Mouse (Mus musculus): Measurements from ENCODE around the gene Hoxa9.

Gene Hoxa9

GRCm38 (mm10) chr6:52244471-52245039 lies 13.7 kb upstream of the Hoxa9 start:
- peak; percentile 18 for DNase-seq (ENCODE audit: low spot score)

- DNase-seq (ENCODE audit: low spot score), result peak; percentile 43
Measured at GRCm38 (mm10) chr6:52243681-52244121, 12.8 kb upstream of the Hoxa9 start.

GRCm38 (mm10) chr6:52242801-52243332 lies 12.0 kb upstream of the Hoxa9 start:
- peak; percentile 24 for DNase-seq (ENCODE audit: low spot score)

GRCm38 (mm10) chr6:52241001-52241621 lies 10.2 kb upstream of the Hoxa9 start:
- DNase-seq (ENCODE audit: low spot score), result no peak

GRCm38 (mm10) chr6:52240389-52241000 lies 9.6 kb upstream of the Hoxa9 start, which contains the start of gene Hoxa10:
Gene Hoxa10, minus strand, starts transcription at chr6:52240854.
- DNase-seq (ENCODE audit: low spot score), result peak; percentile 89

GRCm38 (mm10) chr6:52239625-52240388 lies 8.9 kb upstream of the Hoxa9 start:
- no peak for DNase-seq (ENCODE audit: low spot score)

- DNase-seq (ENCODE audit: low spot score), result no peak
Measured at GRCm38 (mm10) chr6:52238976-52239375, 8.1 kb upstream of the Hoxa9 start.

- no peak for DNase-seq (ENCODE audit: low spot score)
Measured at GRCm38 (mm10) chr6:52238155-52238545, 7.3 kb upstream of the Hoxa9 start.

GRCm38 (mm10) chr6:52237346-52238154 lies 6.7 kb upstream of the Hoxa9 start:
- no peak for DNase-seq (ENCODE audit: low spot score)

GRCm38 (mm10) chr6:52236806-52237205 lies 5.9 kb upstream of the Hoxa9 start:
- no peak for DNase-seq (ENCODE audit: low spot score)

GRCm38 (mm10) chr6:52235866-52236265 lies 5.0 kb upstream of the Hoxa9 start:
- DNase-seq (ENCODE audit: low spot score), result no peak

GRCm38 (mm10) chr6:52235267-52235666 lies 4.4 kb upstream of the Hoxa9 start:
- DNase-seq (ENCODE audit: low spot score), result no peak

- no peak for DNase-seq (ENCODE audit: low spot score)
Measured at GRCm38 (mm10) chr6:52234428-52235140, 3.7 kb upstream of the Hoxa9 start.

- no peak for DNase-seq (ENCODE audit: low spot score)
Measured at GRCm38 (mm10) chr6:52233546-52234427, 2.9 kb upstream of the Hoxa9 start.

- DNase-seq (ENCODE audit: low spot score), result no peak
Measured at GRCm38 (mm10) chr6:52232984-52233545, 2.2 kb upstream of the Hoxa9 start.

GRCm38 (mm10) chr6:52232568-52232965 lies 1.7 kb upstream of the Hoxa9 start:
- no peak for DNase-seq (ENCODE audit: low spot score)

GRCm38 (mm10) chr6:52231885-52232567 lies 1.1 kb upstream of the Hoxa9 start:
- DNase-seq (ENCODE audit: low spot score), result no peak

GRCm38 (mm10) chr6:52229558-52230416 lies 1.1 kb downstream of the Hoxa9 start:
- no peak for DNase-seq (ENCODE audit: low spot score)

Measured in urinary bladder, postnatal 25 days (tissue).